ENCODE assay signal across 8 mouse cellular contexts in genomic region chr11:101982981-101983411, GRCm38 (mm10). TPM values are rescaled to one million over a fixed set of nuclear protein-coding genes. Genes with fewer than 3 reads are reported as not detected.
DNase-seq lines count a peak whose midpoint lies in the region; ATAC-seq and TF ChIP-seq lines count a peak whose summit lies in the region.

No protein-coding gene starts in this region.

- 53% methylated on average over 6 of the region's 6 CpGs for WGBS in liver, embryonic 13.5 days (ENCODE audit: insufficient replicate concordance)

- H3K36me3 ChIP-seq in ES-Bruce4 (ENCODE audit: control insufficient read depth, insufficient read depth, low read length, poor library complexity, severe bottlenecking) = no peaks in the 10 kb centered on the region
- H3K36me3 ChIP-seq in liver, embryonic 13.5 days = peaks cover 15% of the 10 kb centered on the region; the same call in 1 of the 2 replicates

- peak overlapping the region; percentile 97 for H3K4me2 ChIP-seq in liver, embryonic 13.5 days

- peak; percentile 36 to 38 for DNase-seq in adrenal gland, postnatal 36 days
- DNase-seq in adrenal gland, postnatal 4 days (ENCODE audit: low spot score in 2 of 2) = no peak
- DNase-seq in heart, postnatal 14 days = peak; percentile 42 to 47
- DNase-seq in liver, embryonic 13.5 days = no peak
- DNase-seq in layer of hippocampus, adult 18-20 months (ENCODE audit: low spot score in 2 of 2) = no peak
- DNase-seq in layer of hippocampus, postnatal 25 days (ENCODE audit: extremely low spot score in 1 of 2, low spot score in 1 of 2) = no peak

- no peak for ATAC-seq in liver, embryonic 13.5 days (ENCODE audit: low read depth)
- no peak for ATAC-seq in granulocyte monocyte progenitor cell, adult 5-6 weeks (replicated peaks; ENCODE audit: poor library complexity, severe bottlenecking)

- TF ChIP-seq POLR2A in ES-Bruce4 (IDR thresholded peaks at IDR 0.05; ENCODE audit: insufficient read depth, low read length) = no peak

- H3K9ac ChIP-seq in ES-Bruce4 (ENCODE audit: low read depth, poor library complexity, severe bottlenecking) = no peak overlapping the region
- H3K9ac ChIP-seq in liver, embryonic 13.5 days = no peak overlapping the region

- no peak overlapping the region for H3K27ac ChIP-seq in ES-Bruce4 (ENCODE audit: insufficient read depth, low read length)
- H3K27ac ChIP-seq in liver, embryonic 13.5 days = peak overlapping the region; percentile 50

- 0 out of 2 replicates have a peak, but pooled peaks have one; percentile 21 for TF ChIP-seq EP300 in ES-Bruce4 (IDR thresholded peaks at IDR 0.05; ENCODE audit: insufficient read depth, low read depth, low read length)

- no peaks in the 10 kb centered on the region for H3K9me3 ChIP-seq in ES-Bruce4 (replicated peaks; ENCODE audit: control insufficient read depth, insufficient read depth, low read length, poor library complexity, severe bottlenecking)
- H3K9me3 ChIP-seq in liver, embryonic 13.5 days (replicated peaks) = no peaks in the 10 kb centered on the region

- no peak overlapping the region for H3K4me3 ChIP-seq in ES-Bruce4 (ENCODE audit: low read depth, low read length)
- 0 out of 2 replicates have a peak overlapping the region, but pooled peaks have one; percentile 18 for H3K4me3 ChIP-seq in liver, embryonic 13.5 days (replicated peaks)

- H3K4me1 ChIP-seq in ES-Bruce4 (ENCODE audit: control insufficient read depth, insufficient read depth, low read length) = peaks cover 6% of the 10 kb centered on the region
- peaks cover 47% of the 10 kb centered on the region for H3K4me1 ChIP-seq in liver, embryonic 13.5 days (replicated peaks)

- TF ChIP-seq CTCF in ES-Bruce4 (IDR thresholded peaks at IDR 0.05; ENCODE audit: low read depth, low read length) = no peak

- intact Hi-C loops in heart, postnatal 14 days (cut with DNase I) = no loop called here

- no peaks in the 10 kb centered on the region for H3K27me3 ChIP-seq in ES-Bruce4 (ENCODE audit: control insufficient read depth, insufficient read depth, low read length, poor library complexity, severe bottlenecking)
- peaks cover 45% of the 10 kb centered on the region for H3K27me3 ChIP-seq in liver, embryonic 13.5 days

RNA-seq across cellular contexts. Expression of gene Cfap97d1, which starts 1.1 kb away (rescaled TPM):
- not detected for total RNA-seq in adrenal gland, postnatal 36 days (2021)
- total RNA-seq in adrenal gland, postnatal 4 days (2021) = not detected
- not detected in 2 replicates for polyA plus RNA-seq in ES-Bruce4 (2011; ENCODE audit: insufficient read depth, insufficient read length, low read depth, missing spikeins)
- total RNA-seq in heart, postnatal 14 days (2021) = not detected
- polyA plus RNA-seq in liver, embryonic 13.5 days (2015; fragmentation: Nextera tagmentation; extraction: Ambion mirVana) = not detected in 2 replicates
- total RNA-seq in granulocyte monocyte progenitor cell, adult 5-6 weeks (2014; fragmentation: Nextera tagmentation) = not detected in 2 replicates
- total RNA-seq in granulocyte monocyte progenitor cell, adult 5-6 weeks (2017) = not detected in 2 replicates
- not detected for total RNA-seq in layer of hippocampus, adult 18-20 months (2021)
- not detected for total RNA-seq in layer of hippocampus, postnatal 25 days (2021)

RNA-seq across cellular contexts. Expression of gene Dusp3, which starts 3.8 kb away (rescaled TPM):
- 100 to 1,000 TPM in 1 of 2 experiments, 10 to 100 TPM in 1; 98.6 to 132 TPM for total RNA-seq in adrenal gland, postnatal 36 days (2021)
- total RNA-seq in adrenal gland, postnatal 4 days (2021) = 10 to 100 TPM; 62.2 to 71.6 TPM
- polyA plus RNA-seq in ES-Bruce4 (2011; ENCODE audit: insufficient read depth, insufficient read length, low read depth, missing spikeins) = 11.9 and 13.3 TPM in 2 replicates
- 100 to 1,000 TPM; 130 to 137 TPM for total RNA-seq in heart, postnatal 14 days (2021)
- 9.8 and 11.2 TPM in 2 replicates for polyA plus RNA-seq in liver, embryonic 13.5 days (2015; fragmentation: Nextera tagmentation; extraction: Ambion mirVana)
- 3.9 and 4.3 TPM in 2 replicates for total RNA-seq in granulocyte monocyte progenitor cell, adult 5-6 weeks (2014; fragmentation: Nextera tagmentation)
- total RNA-seq in granulocyte monocyte progenitor cell, adult 5-6 weeks (2017) = 0.95 and 1.1 TPM in 2 replicates
- 100 to 1,000 TPM; 158 TPM for total RNA-seq in layer of hippocampus, adult 18-20 months (2021)
- total RNA-seq in layer of hippocampus, postnatal 25 days (2021) = 100 to 1,000 TPM; 145 to 154 TPM

RNA-seq across cellular contexts. Expression of gene Sost, which starts 16.2 kb away (rescaled TPM):
- not detected for total RNA-seq in adrenal gland, postnatal 36 days (2021)
- under 1 TPM; 0.20 to 0.25 TPM for total RNA-seq in adrenal gland, postnatal 4 days (2021)
- not detected in 2 replicates for polyA plus RNA-seq in ES-Bruce4 (2011; ENCODE audit: insufficient read depth, insufficient read length, low read depth, missing spikeins)
- 1 to 10 TPM in 1 of 2 experiments, under 1 TPM in 1; 0.68 to 1.3 TPM for total RNA-seq in heart, postnatal 14 days (2021)
- polyA plus RNA-seq in liver, embryonic 13.5 days (2015; fragmentation: Nextera tagmentation; extraction: Ambion mirVana) = 0.06 TPM in 1 of 2 replicates, not detected in the other
- not detected in 2 replicates for total RNA-seq in granulocyte monocyte progenitor cell, adult 5-6 weeks (2014; fragmentation: Nextera tagmentation)
- not detected in 2 replicates for total RNA-seq in granulocyte monocyte progenitor cell, adult 5-6 weeks (2017)
- total RNA-seq in layer of hippocampus, adult 18-20 months (2021) = under 1 TPM in 1 of 2 experiments, not detected in 1; 0.15 TPM
- total RNA-seq in layer of hippocampus, postnatal 25 days (2021) = not detected

RNA-seq across cellular contexts. Expression of gene Mpp3, which starts 45.3 kb away (rescaled TPM):
- 10 to 100 TPM in 1 of 2 experiments, 1 to 10 TPM in 1; 5.3 to 17.3 TPM for total RNA-seq in adrenal gland, postnatal 36 days (2021)
- 10 to 100 TPM; 19.2 to 24.4 TPM for total RNA-seq in adrenal gland, postnatal 4 days (2021)
- polyA plus RNA-seq in ES-Bruce4 (2011; ENCODE audit: insufficient read depth, insufficient read length, low read depth, missing spikeins) = 3.8 and 6.3 TPM in 2 replicates
- total RNA-seq in heart, postnatal 14 days (2021) = 1 to 10 TPM; 4.3 to 5.2 TPM
- polyA plus RNA-seq in liver, embryonic 13.5 days (2015; fragmentation: Nextera tagmentation; extraction: Ambion mirVana) = 0.24 and 0.36 TPM in 2 replicates
- not detected in 2 replicates for total RNA-seq in granulocyte monocyte progenitor cell, adult 5-6 weeks (2014; fragmentation: Nextera tagmentation)
- total RNA-seq in granulocyte monocyte progenitor cell, adult 5-6 weeks (2017) = not detected in 2 replicates
- 10 to 100 TPM; 85.5 to 88.9 TPM for total RNA-seq in layer of hippocampus, adult 18-20 months (2021)
- total RNA-seq in layer of hippocampus, postnatal 25 days (2021) = 10 to 100 TPM; 80.5 to 82.4 TPM

RNA-seq across cellular contexts. Expression of gene Cd300lg, which starts 58.3 kb away (rescaled TPM):
- 10 to 100 TPM; 40.3 to 48.6 TPM for total RNA-seq in adrenal gland, postnatal 36 days (2021)
- 10 to 100 TPM; 10.7 to 15.6 TPM for total RNA-seq in adrenal gland, postnatal 4 days (2021)
- polyA plus RNA-seq in ES-Bruce4 (2011; ENCODE audit: insufficient read depth, insufficient read length, low read depth, missing spikeins) = not detected in 2 replicates
- 10 to 100 TPM; 61.8 to 69.1 TPM for total RNA-seq in heart, postnatal 14 days (2021)
- 0.51 and 0.63 TPM in 2 replicates for polyA plus RNA-seq in liver, embryonic 13.5 days (2015; fragmentation: Nextera tagmentation; extraction: Ambion mirVana)
- total RNA-seq in granulocyte monocyte progenitor cell, adult 5-6 weeks (2014; fragmentation: Nextera tagmentation) = 0.26 and 1.1 TPM in 2 replicates
- total RNA-seq in granulocyte monocyte progenitor cell, adult 5-6 weeks (2017) = 0.36 and 2.0 TPM in 2 replicates
- total RNA-seq in layer of hippocampus, adult 18-20 months (2021) = not detected
- total RNA-seq in layer of hippocampus, postnatal 25 days (2021) = not detected

Comparison
In these comparisons a context has a peak if more than half of its experiments do, and no peak if none do; other contexts are left out.
1. DNase-seq: peak in adrenal gland, postnatal 36 days (2 of 2) and heart, postnatal 14 days (2 of 2); none in adrenal gland, postnatal 4 days (0 of 2), liver, embryonic 13.5 days (single experiment), layer of hippocampus, adult 18-20 months (0 of 2) and layer of hippocampus, postnatal 25 days (0 of 2).
2. RNA of gene Dusp3, which starts 3.8 kb away (total RNA-seq): 158 TPM in layer of hippocampus, adult 18-20 months, 145 to 154 TPM in layer of hippocampus, postnatal 25 days, 130 to 137 TPM in heart, postnatal 14 days, 98.6 to 132 TPM in adrenal gland, postnatal 36 days and 62.2 to 71.6 TPM in adrenal gland, postnatal 4 days; 0.95 to 4.3 TPM in granulocyte monocyte progenitor cell, adult 5-6 weeks; every median in the first group is over 10 times any median in the second.